In genomic region chr4:59011446-59011845, GRCm38 (mm10) we compare ENCODE assay signal across 19 mouse cellular contexts. TPM values are rescaled to one million over a fixed set of nuclear protein-coding genes. Genes with fewer than 3 reads are reported as not detected.
A peak's percentile ranks its signal among the peaks of the same experiment; 100 is the strongest.
DNase-seq lines count a peak whose midpoint lies in the region; TF ChIP-seq lines count a peak whose summit lies in the region.
"Had no signal": no experiment of that assay in that cellular context is flagged by ENCODE, and none has a peak within 500 bp of the region (broad histone marks: within the 10 kb centered on the region; RNA-seq: fewer than 3 reads in every experiment).

No protein-coding gene starts in this region.

- TF ChIP-seq CTCF in gastrocnemius, adult 2 months (IDR thresholded peaks at IDR 0.05) = no peak
- no peak for TF ChIP-seq CTCF in liver, adult 2 months (IDR thresholded peaks at IDR 0.05; ENCODE audit: low read depth, low read length)
- no peak for TF ChIP-seq CTCF in thymus, adult 2 months (IDR thresholded peaks at IDR 0.05; ENCODE audit: borderline replicate concordance, control insufficient read depth, extremely low read depth, insufficient read depth, low read length, poor library complexity)

- TF ChIP-seq POLR2A in liver, adult 2 months (IDR thresholded peaks at IDR 0.05; ENCODE audit: extremely low read depth, insufficient read depth, low read length) = no peak
- TF ChIP-seq POLR2A in thymus, adult 2 months (IDR thresholded peaks at IDR 0.05; ENCODE audit: control insufficient read depth, extremely low read depth, insufficient read depth, low read length, poor library complexity) = no peak

- no peak for DNase-seq in gastrocnemius, adult 2 months
- no peak for DNase-seq in gastrocnemius, postnatal 36 days
- peak; percentile 33 for DNase-seq in liver, adult 2 months (ENCODE audit: extremely low read depth, low read depth, low spot score)
- no peak for DNase-seq in liver
- DNase-seq in thymus, postnatal 4 days = peak; percentile 42
- no peak for DNase-seq in thymus, adult 2 months
- DNase-seq in cerebellum, postnatal 4 days (ENCODE audit: low spot score in 2 of 2) = no peak
- DNase-seq: adrenal gland, postnatal 10 days; B cell, adult 2 months; cerebellum, adult 18-20 months; cerebellum, adult 9-11 months; cerebellum, postnatal 36 days; heart, adult 2 months had no signal

- H3K4me3 ChIP-seq in gastrocnemius, adult 2 months = no peak overlapping the region
- H3K4me3 ChIP-seq in liver, adult 2 months (ENCODE audit: insufficient read depth, low read depth, low read length) = no peak overlapping the region
- H3K4me3 ChIP-seq in thymus, adult 2 months (ENCODE audit: control insufficient read depth, insufficient read depth, low read length) = no peak overlapping the region
- H3K4me3 ChIP-seq: embryonic facial prominence, embryonic 10.5 days; forebrain, embryonic 10.5 days; heart, adult 2 months; hindbrain, embryonic 10.5 days had no signal

- H3K4me1 ChIP-seq in liver, adult 2 months (ENCODE audit: control insufficient read depth, insufficient read depth, low read length) = peaks cover 25% of the 10 kb centered on the region
- H3K4me1 ChIP-seq in thymus, adult 2 months (replicated peaks; ENCODE audit: control insufficient read depth, insufficient read depth, low read length) = peaks cover 14% of the 10 kb centered on the region

- H3K27ac ChIP-seq in gastrocnemius, adult 2 months = 0 out of 2 replicates have a peak overlapping the region, but pooled peaks have one; percentile 20
- no peak overlapping the region for H3K27ac ChIP-seq in liver, adult 2 months (replicated peaks; ENCODE audit: insufficient read depth, low read depth, low read length)
- H3K27ac ChIP-seq in thymus, adult 2 months (ENCODE audit: control insufficient read depth, insufficient read depth, low read length) = no peak overlapping the region
- H3K27ac ChIP-seq: embryonic facial prominence, embryonic 10.5 days; forebrain, embryonic 10.5 days; heart, adult 2 months; hindbrain, embryonic 10.5 days; hindbrain, embryonic 14.5 days had no signal

- H3K9ac ChIP-seq in liver, adult 2 months (ENCODE audit: low read depth, low read length) = no peak overlapping the region
- H3K9ac ChIP-seq: hindbrain, embryonic 14.5 days had no signal

- WGBS in liver, adult 2 months = 39% methylated on average over 3 of the region's 3 CpGs
- 69% methylated on average over 3 of the region's 3 CpGs for WGBS in thymus, adult 2 months

- no peaks in the 10 kb centered on the region for H3K27me3 ChIP-seq in liver, adult 2 months (ENCODE audit: control insufficient read depth, insufficient read depth, low read length)
- no peaks in the 10 kb centered on the region for H3K27me3 ChIP-seq in thymus, adult 2 months (ENCODE audit: control insufficient read depth, insufficient read depth, low read length)

- peaks cover 10% of the 10 kb centered on the region; the same call in 1 of the 2 replicates for H3K36me3 ChIP-seq in liver, adult 2 months (ENCODE audit: control insufficient read depth, insufficient read depth, low read length)
- no peaks in the 10 kb centered on the region for H3K36me3 ChIP-seq in thymus, adult 2 months (ENCODE audit: control insufficient read depth, insufficient read depth, low read length)
- H3K36me3 ChIP-seq: forebrain, embryonic 10.5 days had no signal

- H3K79me2 ChIP-seq in liver, adult 2 months (ENCODE audit: control insufficient read depth, insufficient read depth, low read length) = peaks cover 39% of the 10 kb centered on the region

- intact Hi-C loops in gastrocnemius, adult 2 months (cut with DNase I) = no loop called here
- intact Hi-C loops in gastrocnemius, postnatal 36 days (cut with DNase I) = no loop called here

RNA-seq across cellular contexts. Expression of gene Gm20503, which starts 8.4 kb away (rescaled TPM):
- total RNA-seq in gastrocnemius, adult 2 months (2021) = 1 to 10 TPM in 1 of 2 experiments, under 1 TPM in 1; 0.46 to 1.7 TPM
- 1 to 10 TPM in 1 of 2 experiments, not detected in 1; 2.9 TPM for total RNA-seq in gastrocnemius, postnatal 36 days (2021)
- total RNA-seq in liver, adult 2 months (2014; rRNA removed) = 0.60 TPM in 1 of 2 replicates, not detected in the other
- not detected in 2 replicates for polyA plus RNA-seq in liver, adult 2 months (2012; rRNA removed)
- polyA plus RNA-seq in thymus, adult 2 months (2012; rRNA removed) = not detected in 2 replicates
- total RNA-seq: G1E had no signal
- polyA plus RNA-seq: CD4-positive, CD25-positive, alpha-beta regulatory T cell, adult 4 months; G1E; heart, adult 2 months had no signal

RNA-seq across cellular contexts. Expression of gene Dnajc25, which starts 16.6 kb away (rescaled TPM):
- total RNA-seq in gastrocnemius, adult 2 months (2021) = 10 to 100 TPM; 10.8 to 12.4 TPM
- 10 to 100 TPM in 1 of 2 experiments, 1 to 10 TPM in 1; 9.8 to 10.7 TPM for total RNA-seq in gastrocnemius, postnatal 36 days (2021)
- total RNA-seq in liver, adult 2 months (2014; rRNA removed) = 10.8 and 11.8 TPM in 2 replicates
- polyA plus RNA-seq in liver, adult 2 months (2012; rRNA removed) = 7.5 and 7.9 TPM in 2 replicates
- polyA plus RNA-seq in thymus, adult 2 months (2012; rRNA removed) = 2.3 and 3.1 TPM in 2 replicates

RNA-seq across cellular contexts. Expression of gene Gng10, which starts 23.4 kb away (rescaled TPM):
- 1 to 10 TPM; 5.2 to 6.7 TPM for total RNA-seq in gastrocnemius, adult 2 months (2021)
- total RNA-seq in gastrocnemius, postnatal 36 days (2021) = 1 to 10 TPM; 5.5 to 7.7 TPM
- 10.1 and 14.7 TPM in 2 replicates for total RNA-seq in liver, adult 2 months (2014; rRNA removed)
- 5.5 and 6.0 TPM in 2 replicates for polyA plus RNA-seq in liver, adult 2 months (2012; rRNA removed)
- polyA plus RNA-seq in thymus, adult 2 months (2012; rRNA removed) = 22.8 and 32.7 TPM in 2 replicates

RNA-seq across cellular contexts. Expression of gene Ptgr1, which starts 24.5 kb away (rescaled TPM):
- total RNA-seq in gastrocnemius, adult 2 months (2021) = 1 to 10 TPM in 1 of 2 experiments, under 1 TPM in 1; 0.84 to 1.7 TPM
- 1 to 10 TPM; 1.6 to 1.9 TPM for total RNA-seq in gastrocnemius, postnatal 36 days (2021)
- 3.2 and 4.1 TPM in 2 replicates for total RNA-seq in liver, adult 2 months (2014; rRNA removed)
- polyA plus RNA-seq in liver, adult 2 months (2012; rRNA removed) = 0.76 and 1.4 TPM in 2 replicates
- polyA plus RNA-seq in thymus, adult 2 months (2012; rRNA removed) = 3.0 and 3.4 TPM in 2 replicates

Comparison
In these comparisons a context has a peak if more than half of its experiments do, and no peak if none do; other contexts are left out.
1. DNase-seq: peak in liver, adult 2 months (single experiment) and thymus, postnatal 4 days (single experiment); none in gastrocnemius, adult 2 months (single experiment), gastrocnemius, postnatal 36 days (0 of 2), liver (single experiment), thymus, adult 2 months (single experiment) and cerebellum, postnatal 4 days (0 of 2).